Mouse (Mus musculus) left cerebral cortex, adult 2 months (tissue): Measurements from ENCODE around the gene Col24a1. TPM values are rescaled to one million over a fixed set of nuclear protein-coding genes. Genes with fewer than 3 reads are reported as not detected.

Source experiments
- DNase-seq, 2 experiments: peaks; one replicate each; pipeline ENCODE4 v3.0.0; 2021 to 2022; ENCODE audit warnings: low spot score in 2 of 2, mixed read lengths in 1 of 2; ENCODE audit errors: extremely low spot score in 1 of 2
- H3K27ac ChIP-seq: fragments of 200-600 bp; 2 replicates; pipeline ENCODE4 v1.8.1; 2022
- H3K4me3 ChIP-seq: fragments of 200-600 bp; 2 replicates; pipeline ENCODE4 v1.8.1; 2022
- CTCF ChIP-seq: fragments of 200-600 bp; IDR thresholded peaks from 2 replicates; pipeline ENCODE4 v1.8.1; 2022; ENCODE audit warnings: antibody characterized with exemption, mild to moderate bottlenecking, moderate library complexity
- intact Hi-C: fragments of 180-260 bp; cut with DNase I; formaldehyde crosslinking; loops from one replicate; pipeline ENCODE4 v1.15.1; 2025
- long read RNA-seq, 2 experiments: library from polyadenylated mRNA; stranded (forward); transcript quantifications; one replicate each; pipeline ENCODE4 v2.0.0; 2021; ENCODE audit warnings: borderline mapping rate in 2 of 2
- total RNA-seq, 2 experiments: library from RNA; stranded (reverse); gene quantifications; 2 replicates each; pipeline ENCODE4 v1.2.3; 2021

Gene Col24a1
- 1 to 10 TPM; 2.7 to 2.8 TPM for total RNA-seq
- long read RNA-seq, experiment 1, result 0 reads
- long read RNA-seq, experiment 2, partial matches to known transcripts, result 0 of 2 reads
- long read RNA-seq, experiment 2, other reads (novel, unspliced or antisense), result 1 of 2 reads

DNA sequence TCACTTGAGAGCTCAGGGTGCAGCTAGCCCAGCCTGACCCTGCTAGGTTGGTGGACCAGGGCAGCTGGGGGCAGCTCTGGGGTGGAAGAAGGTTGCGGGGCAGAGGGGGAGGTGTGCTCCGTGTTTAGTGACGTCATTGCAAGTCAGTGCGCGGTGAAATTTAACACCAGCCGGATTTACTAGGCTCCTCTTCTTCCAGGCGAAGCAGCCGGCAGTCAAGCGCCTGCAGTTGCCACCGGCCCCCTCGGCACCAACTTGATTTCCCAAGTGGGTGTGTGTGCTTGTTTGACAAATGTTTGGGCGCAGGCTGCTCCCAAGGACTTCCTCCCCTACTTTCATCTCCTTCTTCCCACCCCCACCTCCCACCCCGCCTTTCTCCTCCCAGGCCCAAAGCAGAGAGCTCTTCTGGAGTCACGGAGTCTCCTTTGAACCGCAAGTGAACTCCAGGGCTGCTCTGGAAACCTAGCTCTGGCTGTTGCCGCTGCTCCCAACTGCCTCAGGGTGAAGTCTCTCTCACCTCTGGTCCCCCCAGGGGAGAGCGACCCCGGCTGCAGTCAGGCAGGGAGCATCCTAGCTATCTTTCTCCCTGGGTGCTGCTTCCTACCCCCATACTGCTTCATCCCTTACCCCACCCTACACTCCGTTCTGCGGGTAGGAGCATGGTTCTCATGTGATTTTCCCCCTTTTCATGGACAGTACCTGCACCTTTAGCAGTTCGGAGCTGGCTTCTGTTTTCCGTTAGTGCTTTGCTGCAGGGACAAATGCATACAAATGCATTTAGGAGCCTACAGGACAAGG, at the start of gene Col24a1:
Gene Col24a1 (plus strand): TSS at position 136 of the 798 bp plus-strand sequence.
- intact Hi-C loops, result no loop called here

DNA sequence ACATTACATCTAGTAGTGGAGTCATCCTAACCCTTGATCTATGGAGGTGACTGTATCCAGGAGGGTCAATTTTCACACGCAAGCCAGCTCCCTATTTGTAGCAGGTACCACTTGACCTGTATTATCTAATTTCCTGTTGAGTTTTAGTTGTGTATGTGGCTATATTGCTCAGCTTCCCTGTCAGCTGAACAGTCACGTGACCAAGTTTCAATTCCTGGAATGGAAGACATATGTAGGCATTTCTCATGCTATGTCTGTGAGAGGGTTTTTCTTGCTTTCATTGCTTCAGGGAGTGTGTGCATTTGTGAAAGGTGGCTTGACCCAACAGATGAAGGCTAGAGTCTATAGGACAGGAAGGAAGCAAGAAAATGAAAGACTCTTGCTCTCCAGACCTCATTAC, 44.2 kb upstream of the Col24a1 start:
- H3K4me3 ChIP-seq, result no peak overlapping the region
- no peak for DNase-seq
- H3K27ac ChIP-seq, result no peak overlapping the region
- intact Hi-C loops, result no loop called here
- TF ChIP-seq CTCF, result no peak

More for the DNA sequence above, at the start of gene Col24a1:
- peak in 1 of 2 experiments; percentile 19 for DNase-seq
- Histone ChIP-seq H3K27ac (no peak within 1 kb of the TSS), H3K4me3 (peak within 1 kb of the TSS; percentile 34)
- TF ChIP-seq CTCF, result no peak

GRCm38 (mm10) chr3:145253066-145253465, 39.2 kb upstream of the Col24a1 start:
- H3K27ac ChIP-seq, result no peak overlapping the region
- TF ChIP-seq CTCF, result no peak
- H3K4me3 ChIP-seq, result no peak overlapping the region
- no peak for DNase-seq
- intact Hi-C loops, result no loop called here

GRCm38 (mm10) chr3:145254764-145255396, 37.4 kb upstream of the Col24a1 start:
- intact Hi-C loops, result no loop called here

DNA sequence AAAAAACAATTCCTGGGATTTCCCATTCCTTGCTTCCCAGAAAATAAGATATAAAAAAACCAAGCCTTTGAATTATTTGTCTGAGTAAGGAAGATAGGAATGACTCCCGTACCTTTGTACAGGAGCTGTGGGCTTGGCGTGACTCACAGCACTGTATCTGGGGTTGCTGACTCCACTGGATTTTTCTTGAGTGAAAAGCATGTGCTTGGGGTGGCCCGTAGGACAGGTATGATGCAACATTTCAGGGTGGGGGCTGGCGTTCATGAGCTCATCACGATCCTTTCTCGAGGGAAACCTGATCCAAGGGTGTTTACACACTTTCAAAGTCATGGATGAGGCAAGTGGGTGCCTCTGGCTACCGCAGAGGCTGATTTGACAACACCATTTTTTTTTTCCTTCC, 35.6 kb upstream of the Col24a1 start:
- intact Hi-C loops, result no loop called here
- Histone ChIP-seq H3K4me3 (no peak overlapping the region), H3K27ac (no peak overlapping the region)
- DNase-seq, result no peak
- TF ChIP-seq CTCF, result no peak

More at GRCm38 (mm10) chr3:145254764-145255396, 37.4 kb upstream of the Col24a1 start:
- TF ChIP-seq CTCF, result no peak
- peak in 1 of 2 experiments; percentile 32 for DNase-seq
- no peak overlapping the region for H3K27ac ChIP-seq
- H3K4me3 ChIP-seq, result no peak overlapping the region

GRCm38 (mm10) chr3:145259678-145260077, 32.6 kb upstream of the Col24a1 start:
- H3K4me3 ChIP-seq, result no peak overlapping the region
- intact Hi-C loops, result no loop called here
- no peak for TF ChIP-seq CTCF

DNA sequence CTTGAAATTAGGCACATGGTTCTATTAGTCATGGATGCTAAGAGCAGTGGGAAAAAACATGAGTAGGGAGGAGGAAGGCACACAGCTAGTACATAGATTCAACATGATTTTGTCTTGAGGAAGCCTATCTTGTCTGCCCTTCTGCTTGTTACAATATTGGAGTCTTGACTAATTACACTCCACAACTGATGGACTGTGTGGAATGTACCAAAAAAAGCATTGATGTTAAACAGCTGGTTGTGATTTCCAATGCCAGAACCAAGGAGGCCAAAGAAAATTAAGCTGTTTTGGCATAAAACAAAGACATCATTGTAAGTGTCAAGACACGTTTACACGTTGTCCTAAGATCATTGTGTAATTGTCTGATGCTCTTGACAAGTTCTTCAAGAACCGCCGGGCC, 29.1 kb upstream of the Col24a1 start:
- DNase-seq, result no peak
- TF ChIP-seq CTCF, result no peak
- H3K27ac ChIP-seq, result no peak overlapping the region
- H3K4me3 ChIP-seq, result no peak overlapping the region
- intact Hi-C loops, result no loop called here

More at GRCm38 (mm10) chr3:145259678-145260077, 32.6 kb upstream of the Col24a1 start:
- no peak overlapping the region for H3K27ac ChIP-seq
- no peak for DNase-seq

GRCm38 (mm10) chr3:145268066-145268465, 24.2 kb upstream of the Col24a1 start:
- no peak for DNase-seq
- no peak for TF ChIP-seq CTCF
- H3K4me3 ChIP-seq, result no peak overlapping the region
- no peak overlapping the region for H3K27ac ChIP-seq
- intact Hi-C loops, result no loop called here

- H3K4me3 ChIP-seq, result no peak overlapping the region
These were observed 18.1 kb upstream of the Col24a1 start for GRCm38 (mm10) chr3:145274191-145274590.

DNA sequence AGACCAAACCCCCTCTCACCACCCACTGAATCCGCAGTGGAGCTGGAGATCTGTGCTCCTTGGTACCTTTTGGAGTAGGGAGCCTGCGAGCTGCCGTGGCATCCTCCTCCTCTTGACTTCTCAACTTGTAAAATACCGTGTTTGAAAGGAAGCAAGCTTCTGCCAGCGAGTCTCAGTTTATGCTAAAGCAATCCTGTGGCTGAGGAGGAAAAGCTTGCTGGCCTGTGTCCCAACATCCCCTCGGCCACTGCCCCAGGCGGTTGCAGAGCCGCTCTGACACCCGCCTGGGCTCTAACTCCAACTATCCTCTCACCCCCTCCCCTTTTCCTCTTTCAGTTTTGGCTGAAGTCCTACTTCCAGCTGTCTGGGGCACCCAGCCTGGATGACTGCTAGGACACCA, 935 bp downstream of the Col24a1 start:
- Histone ChIP-seq H3K4me3 (peak overlapping the region; percentile 34), H3K27ac (no peak overlapping the region)
- TF ChIP-seq CTCF, result no peak
- no peak for DNase-seq
- intact Hi-C loops, result no loop called here

More at GRCm38 (mm10) chr3:145274191-145274590, 18.1 kb upstream of the Col24a1 start:
- no peak overlapping the region for H3K27ac ChIP-seq
- intact Hi-C loops, result no loop called here
- DNase-seq, result no peak
- TF ChIP-seq CTCF, result no peak

- no peak for TF ChIP-seq CTCF
- H3K4me3 ChIP-seq, result no peak overlapping the region
- no peak overlapping the region for H3K27ac ChIP-seq
- DNase-seq, result no peak
- intact Hi-C loops, result no loop called here
These were observed 1.5 kb downstream of the Col24a1 start for GRCm38 (mm10) chr3:145293623-145294307.
